Mouse (Mus musculus) ES-Bruce4 (cell line): ENCODE data around the gene Ccdc92b.

ENCODE experiments used
- CTCF ChIP-seq: IDR thresholded peaks from one replicate; pipeline ENCODE4 v1.8.1; 2011; ENCODE audit warnings: low read depth, low read length
- EP300 ChIP-seq: IDR thresholded peaks from 2 replicates; pipeline ENCODE4 v1.6.1; 2011; ENCODE audit warnings: low read depth, low read length; ENCODE audit not compliant: insufficient read depth
- POLR2A ChIP-seq: IDR thresholded peaks from one replicate; pipeline ENCODE4 v1.8.1; 2011; ENCODE audit warnings: low read length; ENCODE audit not compliant: insufficient read depth

- TF ChIP-seq CTCF (no peak), EP300 (no peak), POLR2A (no peak)
These were observed 46.9 kb downstream of the Ccdc92b start for GRCm38 (mm10) chr11:74666284-74666652.
